Mouse (Mus musculus): ENCODE results near the gene Smu1.

DNA sequence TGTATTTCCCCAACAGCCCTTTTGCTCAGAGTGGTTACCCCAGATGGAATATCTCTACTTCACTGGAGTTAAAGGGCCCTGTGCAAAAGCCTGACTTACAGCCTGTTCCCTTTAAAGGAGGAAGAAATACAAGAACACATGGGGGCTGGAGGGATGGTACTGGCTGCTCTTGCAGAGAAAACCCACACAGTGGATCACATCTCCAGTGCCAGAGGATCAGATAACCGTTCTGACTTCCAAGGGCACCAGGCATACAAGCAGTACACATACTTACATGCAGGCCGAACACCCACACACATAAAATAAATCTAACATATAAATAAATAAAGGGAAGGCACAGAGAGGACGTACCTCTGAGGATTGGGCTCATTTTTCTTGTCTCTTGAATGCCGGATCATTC is 49.7 kb upstream of the Smu1 start:
- TF ChIP-seq CTCF (IDR thresholded peaks at IDR 0.05; ENCODE audit: low read depth) (no peak), EP300 (IDR thresholded peaks at IDR 0.05; ENCODE audit: low read depth) (no peak)
